Mouse (Mus musculus) adipocyte (in vitro differentiated cells): ENCODE measurements around the gene Nf1.

ENCODE experiments used
- DNase-seq: peaks from one replicate; pipeline ENCODE4 v3.0.0-alpha.2; 2016; ENCODE audit warnings: low spot score

Gene Nf1

GRCm38 (mm10) chr11:79584191-79584590 is 244.7 kb downstream of the Nf1 start:
- peak; percentile 78 for DNase-seq

DNA sequence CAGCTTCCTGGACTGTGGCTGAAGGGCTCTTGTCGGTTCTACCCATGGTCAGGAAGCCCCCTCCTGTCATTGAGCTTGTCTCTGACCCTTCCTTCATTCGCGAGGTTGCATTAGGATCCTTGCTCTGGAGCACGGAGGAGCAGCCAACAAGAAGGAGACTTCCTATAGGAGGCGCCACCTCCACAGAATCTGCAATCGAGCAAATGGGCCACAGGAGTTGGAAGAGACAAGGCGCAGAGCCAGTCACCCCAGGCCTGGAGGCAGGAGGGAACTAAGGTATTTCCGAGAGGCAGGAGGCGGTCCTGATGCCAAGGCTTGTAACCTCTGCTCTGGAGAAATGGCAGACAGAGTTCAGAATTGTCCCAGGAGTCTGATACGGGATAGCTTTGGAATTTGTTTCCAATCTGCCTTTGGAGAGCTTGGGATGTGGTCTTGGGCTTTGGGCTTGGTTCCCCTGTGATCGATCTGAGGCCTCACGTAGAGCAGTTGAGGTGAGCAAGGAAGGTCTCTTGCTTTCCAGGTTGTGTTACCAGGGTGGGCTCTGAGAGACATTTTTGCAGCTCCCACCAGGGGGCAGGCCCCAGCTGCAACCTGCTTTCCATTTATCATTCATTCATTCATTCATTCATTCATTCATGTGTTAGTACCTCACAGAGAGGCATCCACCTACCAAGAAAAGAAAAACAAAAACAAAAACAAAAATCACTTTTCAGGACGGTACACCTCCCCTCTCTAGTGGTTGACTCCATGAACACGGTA is 250.0 kb downstream of the Nf1 start:
- peak; percentile 17 for DNase-seq

- no peak for DNase-seq
Measured at GRCm38 (mm10) chr11:79590664-79591590, 251.4 kb downstream of the Nf1 start, which contains the start of gene Rab11fip4. TSS of gene Rab11fip4 (plus strand) at chr11:79591212.

GRCm38 (mm10) chr11:79591591-79591975 is 252.1 kb downstream of the Nf1 start:
- DNase-seq = no peak

DNA sequence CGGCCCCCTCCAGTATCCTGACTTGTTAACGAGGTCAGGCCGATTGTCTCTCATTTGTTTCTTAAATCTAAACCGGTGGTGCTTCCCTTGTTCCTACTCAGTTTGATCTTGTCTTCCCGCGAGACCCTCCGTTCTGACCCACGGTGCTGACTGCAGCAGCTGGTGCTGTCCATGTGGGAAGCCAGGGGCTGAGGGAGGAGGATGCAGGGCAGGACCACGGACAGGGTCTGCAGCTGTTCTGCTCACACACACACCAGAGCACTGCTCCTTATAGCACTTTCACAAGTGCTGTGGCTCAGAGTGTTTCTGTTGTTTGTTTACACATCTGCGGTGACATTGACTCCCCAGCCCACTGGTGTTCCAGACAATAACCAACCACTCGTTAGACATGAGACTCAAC is 254.0 kb downstream of the Nf1 start:
- peak; percentile 42 for DNase-seq

- no peak for DNase-seq
Measured at GRCm38 (mm10) chr11:79610454-79610853, 271.0 kb downstream of the Nf1 start.

- peak; percentile 6 for DNase-seq
Measured at GRCm38 (mm10) chr11:79611011-79611666, 271.6 kb downstream of the Nf1 start.

DNA sequence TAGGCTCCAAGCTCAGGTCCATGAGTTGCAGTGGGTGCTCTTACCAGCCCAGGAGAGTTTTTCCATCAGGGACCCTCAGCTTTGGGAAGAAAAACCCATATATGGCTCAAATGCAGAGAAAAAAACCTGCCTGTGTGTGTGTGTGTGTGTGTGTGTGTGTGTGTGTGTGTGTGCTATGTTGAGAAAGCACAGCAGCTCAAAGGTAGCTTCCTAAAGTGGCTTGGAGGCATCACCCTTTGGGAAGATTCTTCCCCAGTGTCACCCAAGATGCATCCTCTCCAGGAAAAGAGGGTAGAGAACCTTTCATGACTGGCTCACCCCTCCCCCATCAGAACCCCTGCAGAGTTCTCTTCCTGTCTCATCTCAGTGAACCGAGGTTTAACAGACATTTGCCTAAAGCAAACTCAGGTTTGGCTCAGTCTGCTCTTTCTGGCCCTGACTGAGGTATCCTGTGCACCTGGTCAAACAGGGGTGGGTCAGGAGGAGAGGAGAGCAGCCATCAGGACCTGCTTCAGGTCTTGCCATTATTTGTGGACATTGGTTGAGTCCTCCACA is 272.6 kb downstream of the Nf1 start:
- no peak for DNase-seq

DNA sequence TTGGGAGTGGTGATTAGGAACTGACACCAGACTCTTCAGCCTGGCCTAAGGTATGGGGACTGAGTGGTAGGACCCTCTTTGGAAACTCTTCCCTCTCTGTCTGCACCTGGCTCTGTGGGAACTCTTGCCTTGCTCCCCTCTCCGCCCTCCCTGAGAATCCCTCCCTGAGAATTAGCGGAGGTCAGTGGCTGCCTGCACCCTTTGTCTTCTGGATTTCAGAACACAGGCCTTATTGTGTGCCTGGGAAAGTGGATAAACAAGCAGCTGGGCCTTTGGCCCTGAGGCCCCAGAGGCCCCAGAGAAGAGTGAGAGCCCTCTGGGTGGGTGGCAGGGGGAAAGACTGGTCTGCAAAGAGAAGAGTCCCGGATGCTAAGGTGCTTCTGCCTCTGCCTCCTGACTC is 273.6 kb downstream of the Nf1 start:
- DNase-seq = no peak

DNA sequence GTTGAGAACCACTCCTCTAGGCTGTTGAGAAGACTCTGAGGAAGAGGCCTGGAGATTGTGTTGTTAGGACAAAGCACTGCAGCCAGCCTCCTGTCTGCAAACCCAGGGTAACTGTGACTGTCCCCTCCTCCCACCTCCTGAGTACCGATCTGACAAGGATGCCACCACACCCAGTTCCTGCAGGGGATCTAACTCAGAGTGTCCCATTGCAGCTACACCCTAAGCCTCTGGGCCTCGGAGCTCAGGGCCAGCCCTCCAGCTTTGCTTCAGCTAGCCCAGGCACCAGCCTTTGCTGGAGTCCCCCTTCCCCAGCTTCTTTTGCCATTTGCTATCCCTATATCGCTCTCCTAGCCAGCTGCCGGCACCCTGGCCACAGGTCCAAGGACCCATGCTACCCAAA is 274.2 kb downstream of the Nf1 start:
- no peak for DNase-seq

GRCm38 (mm10) chr11:79614880-79615279 is 275.4 kb downstream of the Nf1 start:
- no peak for DNase-seq

DNA sequence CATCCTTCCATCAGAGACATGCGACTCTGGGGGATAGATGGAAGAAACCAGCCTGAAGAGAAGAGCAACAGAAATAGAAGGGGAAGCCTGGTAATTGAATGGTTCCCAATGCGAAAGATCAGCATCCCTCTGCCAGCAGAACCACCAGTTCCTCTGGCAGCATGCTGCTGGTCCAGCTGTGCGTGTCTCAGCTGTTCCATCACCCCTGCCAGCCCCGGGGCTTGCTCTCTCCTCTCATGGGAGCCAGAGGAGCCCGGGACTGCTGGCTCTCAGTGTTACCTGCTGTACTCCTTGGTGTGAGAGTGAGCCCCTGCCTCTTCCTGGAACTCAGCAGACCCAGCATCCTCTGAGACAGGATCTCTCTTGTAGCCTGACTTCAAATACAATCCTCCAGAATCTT is 276.4 kb downstream of the Nf1 start:
- no peak for DNase-seq

DNA sequence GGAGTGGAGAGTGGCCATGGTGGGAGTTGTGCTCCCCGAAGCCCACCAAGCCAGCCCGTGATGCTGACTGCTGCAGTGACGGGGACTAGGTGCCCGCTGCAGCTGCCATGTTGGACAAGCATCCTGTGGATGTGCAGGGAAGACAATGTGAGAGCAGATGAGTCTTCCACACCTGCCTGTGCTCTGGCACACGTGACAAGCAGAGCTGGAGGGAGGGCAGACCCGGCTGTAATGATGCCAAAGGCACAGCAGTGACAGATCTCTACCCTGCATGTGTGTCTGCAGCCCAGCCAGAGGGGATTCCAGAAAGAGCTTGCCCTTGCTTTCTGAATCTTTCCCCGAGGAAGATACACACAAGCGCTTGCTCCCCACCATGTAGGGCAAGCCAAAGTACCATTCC is 278.5 kb downstream of the Nf1 start:
- DNase-seq = no peak

GRCm38 (mm10) chr11:79623029-79623428 is 283.5 kb downstream of the Nf1 start:
- DNase-seq = no peak

DNA sequence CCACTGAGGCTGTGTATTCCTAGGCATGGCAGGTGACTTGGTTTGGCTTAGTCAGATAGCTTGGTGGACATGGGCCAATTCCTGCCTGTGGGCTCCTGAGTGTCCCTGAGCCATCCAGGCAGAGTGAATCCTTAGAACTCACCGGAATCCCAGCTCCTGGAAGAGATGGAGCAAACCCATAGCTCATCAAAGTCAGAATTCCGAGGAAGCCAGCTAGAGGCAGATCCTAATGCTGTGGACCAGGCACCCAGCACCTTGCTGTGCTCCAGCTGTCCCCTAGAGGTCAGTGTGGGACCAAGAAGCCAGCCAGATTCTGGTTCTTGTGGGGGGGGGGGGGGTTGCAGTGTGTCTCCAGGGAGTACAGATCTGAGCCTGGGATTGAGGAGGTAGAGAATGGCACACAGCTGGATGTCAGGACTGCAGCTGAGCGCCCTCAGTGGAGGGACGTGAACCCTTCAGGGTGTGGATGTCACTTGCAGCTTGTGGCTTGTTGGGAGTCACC is 285.4 kb downstream of the Nf1 start:
- DNase-seq = peak; percentile 70

DNA sequence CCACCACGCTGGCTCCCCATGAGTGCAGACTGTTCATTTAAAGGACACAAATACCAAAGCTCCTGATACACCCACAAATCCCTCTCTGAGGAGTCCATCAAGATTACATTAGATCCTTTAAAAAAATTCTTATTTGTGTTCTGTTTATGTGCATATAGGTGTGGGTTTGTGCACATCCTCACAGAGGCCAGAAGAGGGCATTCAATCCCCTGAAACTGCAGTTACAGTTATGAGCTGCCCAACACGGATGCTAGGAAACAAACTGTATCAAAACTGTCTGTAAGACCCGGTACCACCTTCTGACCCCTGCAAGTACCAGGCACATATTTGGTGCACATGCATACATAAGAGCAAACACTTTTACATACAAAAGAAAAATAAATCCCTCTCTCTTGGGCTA is 289.2 kb downstream of the Nf1 start:
- DNase-seq = no peak

DNA sequence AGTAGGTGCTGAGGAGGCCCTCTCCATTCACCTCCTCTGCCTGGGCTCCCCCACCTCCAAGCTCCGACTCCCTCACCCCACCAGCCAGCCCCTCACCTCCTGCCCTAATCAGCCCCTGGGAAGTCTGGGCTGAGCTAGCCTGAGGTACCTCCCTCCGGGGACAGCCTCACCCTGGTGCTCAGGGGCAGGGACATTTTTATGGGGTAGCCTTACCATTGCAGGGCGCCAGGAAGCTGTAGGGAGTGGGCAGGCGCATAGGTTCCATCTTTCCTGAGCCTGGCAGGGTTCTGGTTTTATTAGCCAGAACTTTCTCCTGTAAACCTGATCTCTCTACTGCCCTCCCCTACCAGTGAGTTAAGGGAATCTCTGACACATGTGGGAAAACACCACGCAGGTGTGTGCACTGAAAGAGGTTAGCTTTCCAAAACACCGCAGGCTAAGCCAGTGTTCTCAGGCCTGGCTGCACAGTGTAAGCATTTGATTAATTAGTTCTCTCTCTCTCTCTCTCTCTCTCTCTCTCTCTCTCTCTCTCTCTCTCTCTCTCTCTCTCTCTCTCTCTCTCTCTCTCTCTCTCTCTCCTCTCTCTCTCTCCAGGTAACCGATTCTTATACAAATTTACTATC is 290.4 kb downstream of the Nf1 start:
- no peak for DNase-seq

- no peak for DNase-seq
Measured at GRCm38 (mm10) chr11:79630521-79630920, 291.0 kb downstream of the Nf1 start.
